Mouse (Mus musculus): ENCODE data around the gene Ankrd12. TPM values are rescaled to one million over a fixed set of nuclear protein-coding genes. Genes with fewer than 3 reads are reported as not detected.
"Not testable (repeated sequence)": the region's sequence is repeated elsewhere in the genome, so short reads cannot be mapped to it uniquely, and the experiment has no call there.

Ankrd12 gene
- total RNA-seq, 2 experiments from 2014 or later, result 31.9 to 55.8 TPM

DNA sequence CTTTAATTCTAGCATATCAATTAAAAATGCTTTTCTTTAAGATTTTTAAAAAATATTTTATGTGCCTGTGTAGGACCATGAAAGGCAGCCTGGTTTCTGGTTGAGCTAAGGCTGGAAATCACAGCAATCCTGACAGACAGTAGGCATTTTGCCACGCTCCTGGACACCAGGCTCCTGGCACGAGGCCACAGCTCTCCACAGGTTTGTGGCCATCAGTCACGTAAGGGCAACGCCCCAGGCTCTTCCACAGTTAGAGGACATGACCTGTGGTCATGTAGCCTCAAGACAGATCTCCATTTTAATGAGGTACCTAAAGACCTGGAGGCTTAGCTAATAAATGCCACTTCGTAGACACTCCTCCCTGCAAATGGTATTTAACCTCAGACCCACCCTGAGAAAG, 69.0 kb downstream of the Ankrd12 start:
- no peak for ATAC-seq (replicated peaks; ENCODE audit: low FRiP score, poor library complexity, severe bottlenecking)

DNA sequence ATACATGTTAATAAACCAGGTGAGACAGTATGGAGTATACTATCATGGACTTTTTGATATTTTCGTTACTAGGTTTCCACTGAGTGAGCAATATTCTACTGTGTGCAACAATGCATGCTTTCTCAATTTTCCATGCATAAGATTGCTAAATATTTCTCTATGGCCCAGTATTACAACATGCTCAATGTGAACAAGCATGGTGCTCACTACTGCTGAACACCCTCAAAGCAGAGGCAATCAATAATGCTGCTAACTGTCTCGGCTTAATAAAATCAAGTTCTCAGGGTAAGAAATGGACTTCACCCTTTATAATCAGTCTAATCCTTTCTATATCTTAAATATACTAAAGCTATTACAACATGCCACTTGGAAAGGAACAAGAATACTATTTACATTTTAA, 69.4 kb downstream of the Ankrd12 start:
- no peak for ATAC-seq (replicated peaks; ENCODE audit: low FRiP score, poor library complexity, severe bottlenecking)

DNA sequence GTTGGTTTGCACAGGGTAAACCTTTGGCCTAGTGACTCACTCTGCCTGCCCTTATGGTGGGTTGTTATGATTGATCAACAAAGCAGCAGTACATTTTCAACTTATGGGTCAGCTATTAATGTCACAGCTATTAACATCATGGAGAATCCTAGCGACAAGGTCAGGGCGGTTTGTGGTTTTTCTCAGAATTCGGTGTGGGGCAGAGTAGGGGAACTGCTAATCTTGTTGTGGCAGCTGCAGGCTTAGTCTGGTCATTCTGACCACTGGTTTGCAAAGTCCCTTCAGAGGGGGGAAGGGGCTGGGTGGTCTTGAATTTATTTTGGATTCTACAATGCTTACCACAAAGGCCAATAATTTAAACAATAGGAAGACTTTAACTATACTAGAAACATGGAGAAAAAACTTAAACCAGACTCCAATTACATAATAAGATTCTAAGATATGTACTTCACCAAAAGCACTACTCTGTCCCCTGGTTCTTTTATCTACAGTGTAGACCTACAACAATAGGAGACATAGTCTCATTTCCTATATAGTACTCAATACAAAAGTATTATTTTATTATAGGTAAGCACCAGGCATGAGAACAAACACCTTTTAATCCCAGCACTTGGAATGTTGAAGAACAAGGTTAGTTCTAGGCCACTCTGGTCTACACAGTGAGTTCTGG, 88.6 kb downstream of the Ankrd12 start:
- no peak for ATAC-seq (replicated peaks; ENCODE audit: low FRiP score, poor library complexity, severe bottlenecking)

DNA sequence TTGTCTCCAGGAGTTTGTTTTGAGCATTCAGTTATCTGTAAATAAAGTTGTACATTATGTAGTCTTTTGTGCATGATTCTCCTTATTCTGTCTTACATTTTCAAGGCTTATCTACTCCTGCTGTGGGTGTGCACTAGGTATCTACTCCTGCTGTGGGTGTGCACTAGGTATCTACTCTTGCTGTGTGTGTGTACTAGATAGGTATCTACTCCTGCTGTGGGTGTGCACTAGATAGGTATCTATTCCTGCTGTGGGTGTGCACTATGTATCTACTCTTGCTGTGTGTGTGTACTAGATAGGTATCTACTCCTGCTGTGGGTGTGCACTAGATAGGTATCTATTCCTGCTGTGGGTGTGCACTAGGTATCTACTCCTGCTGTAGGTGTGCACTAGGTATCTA, 100.2 kb downstream of the Ankrd12 start:
- not testable (repeated sequence) for ATAC-seq (replicated peaks; ENCODE audit: low FRiP score, poor library complexity, severe bottlenecking)

DNA sequence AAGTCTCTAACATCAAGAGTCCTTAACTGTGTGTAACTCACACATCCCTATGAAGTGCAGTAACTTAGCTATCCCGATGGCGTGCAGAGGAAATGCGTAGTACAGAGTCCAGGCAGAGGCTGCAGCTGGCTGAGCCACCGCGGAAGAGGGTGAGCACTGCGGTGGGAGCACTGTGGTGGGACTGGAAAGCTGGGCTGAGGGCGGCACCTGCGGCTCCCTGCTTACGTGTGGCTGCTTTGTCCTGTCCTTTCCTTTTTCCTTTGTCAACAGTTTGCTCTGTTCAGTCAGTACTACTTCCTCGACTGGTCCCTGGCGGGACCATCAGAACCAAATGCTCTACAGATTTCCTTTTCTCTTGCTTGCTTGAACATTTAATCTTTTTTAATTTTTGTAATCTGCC, 109.1 kb downstream of the Ankrd12 start:
- ATAC-seq (replicated peaks; ENCODE audit: low FRiP score, poor library complexity, severe bottlenecking), result no peak

DNA sequence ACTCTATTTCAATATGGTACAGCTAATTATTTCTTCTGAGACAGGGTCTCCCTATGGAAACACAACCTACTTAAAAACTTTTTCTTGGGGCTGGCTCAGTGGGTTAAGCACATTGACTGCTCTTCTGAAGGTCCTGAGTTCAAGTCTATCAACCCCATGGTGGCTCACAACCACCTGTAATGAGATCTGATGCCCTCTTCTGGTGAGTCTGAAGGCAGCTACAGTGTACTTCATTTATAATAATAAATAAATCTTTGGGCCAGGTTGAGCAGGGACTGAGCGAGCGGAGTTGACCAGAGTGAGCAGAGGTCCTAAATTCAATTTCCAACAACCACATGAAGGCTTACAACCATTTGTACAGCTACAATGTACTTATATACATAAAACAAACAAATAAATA, 114.6 kb downstream of the Ankrd12 start:
- no peak for ATAC-seq (replicated peaks; ENCODE audit: low FRiP score, poor library complexity, severe bottlenecking)

DNA sequence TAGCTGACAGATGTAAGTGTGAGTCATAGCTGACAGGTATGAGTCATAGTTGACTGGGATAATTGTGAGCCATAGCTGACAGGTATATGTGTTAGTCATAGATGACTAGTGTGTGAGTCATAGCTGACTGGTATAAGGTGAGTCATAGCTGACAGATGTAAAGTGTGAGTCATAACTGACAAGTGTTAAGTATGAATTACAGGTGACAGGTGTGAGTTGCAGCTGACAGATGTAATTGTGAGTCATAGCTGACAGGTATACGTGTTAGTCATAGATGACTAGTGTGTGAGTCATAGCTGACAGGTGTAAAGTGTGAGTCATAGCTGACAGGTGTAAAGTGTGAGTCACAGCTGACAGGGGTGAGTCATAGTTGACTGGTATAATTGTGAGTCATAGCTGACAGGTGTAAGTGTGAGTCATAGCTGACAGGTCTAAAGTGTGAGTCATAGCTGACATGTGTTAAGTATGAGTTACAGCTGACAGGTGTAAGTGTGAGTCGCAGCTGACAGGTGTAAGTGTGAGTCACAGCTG, 115.2 kb downstream of the Ankrd12 start:
- no peak for ATAC-seq (replicated peaks; ENCODE audit: low FRiP score, poor library complexity, severe bottlenecking)

DNA sequence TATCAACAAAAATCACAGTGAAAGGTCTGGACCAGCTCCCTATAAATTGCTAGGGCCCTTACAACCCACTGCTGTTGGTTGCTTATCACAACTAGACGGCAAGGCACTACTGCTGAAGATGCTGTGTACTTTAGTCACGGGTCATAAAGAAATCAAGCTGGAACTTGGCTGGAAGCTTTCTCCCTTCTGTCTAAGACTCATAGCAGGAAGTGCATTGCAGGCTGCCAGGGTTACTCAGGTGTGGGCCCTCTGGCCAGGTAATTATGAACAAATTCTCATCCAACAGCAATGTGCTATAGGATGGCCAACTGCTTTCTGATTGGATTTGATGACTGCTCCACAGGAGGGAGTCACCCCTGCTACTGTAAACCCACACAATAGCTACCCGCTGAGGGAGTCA, 117.9 kb downstream of the Ankrd12 start:
- ATAC-seq (replicated peaks; ENCODE audit: low FRiP score, poor library complexity, severe bottlenecking), result no peak

DNA sequence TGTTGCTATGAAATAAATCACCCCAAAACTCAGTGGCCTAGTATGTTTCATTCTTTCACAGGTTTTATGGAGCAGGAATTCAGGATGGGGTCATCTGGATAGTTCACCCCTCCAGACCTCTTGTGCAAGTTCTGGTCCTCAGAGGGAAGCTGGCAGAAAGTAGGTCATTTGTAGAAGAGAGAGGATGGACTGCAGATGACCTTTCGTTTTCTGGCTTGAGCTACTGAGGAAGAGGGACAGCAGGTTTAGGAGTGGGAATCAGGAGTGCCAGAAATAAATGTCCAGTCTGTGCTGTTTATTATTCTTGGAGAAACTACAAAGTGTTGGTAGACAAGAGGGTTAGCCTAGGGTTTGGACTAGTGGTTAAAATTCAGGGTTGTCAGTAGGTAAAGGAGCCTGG, 118.5 kb downstream of the Ankrd12 start:
- ATAC-seq (replicated peaks; ENCODE audit: low FRiP score, poor library complexity, severe bottlenecking), result no peak

DNA sequence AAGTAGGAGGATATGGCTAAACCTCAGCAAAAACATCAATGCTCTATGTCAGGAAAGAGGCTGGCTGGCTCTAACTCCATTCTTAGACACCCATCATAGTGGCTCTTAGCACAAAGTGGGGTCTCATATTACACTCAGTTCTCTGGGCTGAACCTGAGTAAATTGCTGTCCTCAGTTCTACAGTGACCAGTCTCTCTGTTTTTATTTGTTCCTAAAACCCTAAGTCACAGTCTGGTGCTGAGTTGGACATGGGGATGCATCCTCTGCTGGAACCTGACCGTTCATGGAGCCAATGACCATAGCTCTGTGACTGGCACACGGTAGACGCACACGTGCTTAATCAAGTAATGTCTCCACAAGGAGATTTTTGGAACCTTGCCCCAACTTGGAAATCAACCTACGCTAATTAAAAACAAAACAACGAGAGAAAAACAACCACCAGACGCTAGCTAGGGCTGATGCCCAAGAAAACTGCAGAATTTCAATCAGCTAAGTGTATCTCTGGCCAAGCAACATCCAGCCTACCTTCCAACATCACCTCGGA, 119.0 kb downstream of the Ankrd12 start:
- no peak for ATAC-seq (replicated peaks; ENCODE audit: low FRiP score, poor library complexity, severe bottlenecking)

DNA sequence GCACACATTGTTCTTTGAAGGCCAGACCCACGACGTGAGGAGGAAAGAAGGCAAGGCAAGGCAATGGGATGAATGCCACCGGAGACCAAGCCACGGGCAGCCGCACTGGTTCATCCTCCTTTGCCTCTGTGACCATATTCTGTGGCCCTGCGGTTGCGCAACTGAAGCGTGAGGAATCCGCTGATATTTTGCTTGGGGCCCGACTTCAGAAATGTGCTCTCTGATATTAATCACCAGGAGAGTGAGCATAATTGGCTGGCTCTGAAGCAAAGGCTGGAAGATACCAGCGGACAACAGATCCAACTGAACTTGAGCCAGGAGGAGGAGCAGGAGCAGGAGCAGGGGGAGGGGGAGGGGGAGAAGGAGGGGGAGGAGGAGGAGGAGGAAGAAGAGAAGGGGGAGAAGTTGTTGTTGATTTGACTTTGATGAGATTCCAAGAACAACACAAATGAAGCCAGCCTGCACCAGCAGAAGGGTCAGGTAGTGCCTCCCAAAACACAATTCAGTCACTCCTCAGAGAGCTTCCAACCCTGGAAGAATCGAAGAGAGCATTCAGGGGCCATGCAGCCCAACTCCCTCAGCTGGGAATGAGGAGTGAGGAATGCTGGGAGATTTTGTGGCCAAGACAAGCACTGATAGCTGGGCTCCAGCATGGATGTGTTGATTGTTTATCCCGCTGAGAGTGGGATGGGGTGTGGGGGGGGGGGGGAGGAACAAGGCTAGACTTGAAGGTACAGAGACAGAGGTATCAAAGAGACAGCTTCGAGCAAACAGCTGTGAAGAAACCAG, 119.7 kb downstream of the Ankrd12 start:
- ATAC-seq (replicated peaks; ENCODE audit: low FRiP score, poor library complexity, severe bottlenecking), result no peak

DNA sequence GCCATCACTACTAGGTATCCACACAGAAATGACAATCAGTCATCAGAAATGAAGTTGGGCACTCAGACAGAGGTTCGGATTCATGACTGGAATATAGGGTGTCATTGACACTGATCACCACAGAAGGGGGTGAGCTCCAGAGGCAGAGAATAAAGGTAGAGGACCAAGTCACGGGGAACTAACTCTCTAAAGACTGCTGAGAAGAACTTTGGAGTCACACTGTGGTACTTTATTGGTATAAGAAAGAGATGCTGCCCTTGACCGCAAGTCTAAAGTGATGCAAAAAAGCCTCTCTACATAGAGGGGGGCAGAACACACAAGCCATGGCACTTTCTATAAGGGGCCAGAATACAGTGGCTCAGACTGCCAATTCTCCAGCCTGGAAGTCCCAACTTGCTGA, 120.7 kb downstream of the Ankrd12 start:
- no peak for ATAC-seq (replicated peaks; ENCODE audit: low FRiP score, poor library complexity, severe bottlenecking)

DNA sequence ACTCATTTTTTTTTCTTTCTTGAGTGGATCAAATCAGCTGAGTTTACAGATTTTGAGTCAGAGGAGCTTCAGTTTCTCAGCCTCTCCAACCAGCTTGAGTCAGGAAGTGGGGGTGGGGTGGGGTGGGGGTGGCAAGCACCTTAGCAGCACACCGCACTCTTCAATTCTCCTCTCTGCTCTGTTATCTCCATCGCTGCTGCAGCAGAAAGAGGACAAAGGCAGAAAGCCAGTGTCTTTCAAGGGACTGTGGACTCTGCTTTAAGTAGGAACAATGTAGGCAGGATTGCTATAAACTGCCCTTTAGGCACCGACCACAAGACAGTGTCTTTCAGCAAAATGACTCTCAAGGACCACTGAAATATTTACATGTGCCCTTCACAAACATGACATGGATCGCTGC, 122.9 kb downstream of the Ankrd12 start:
- no peak for ATAC-seq (replicated peaks; ENCODE audit: low FRiP score, poor library complexity, severe bottlenecking)

DNA sequence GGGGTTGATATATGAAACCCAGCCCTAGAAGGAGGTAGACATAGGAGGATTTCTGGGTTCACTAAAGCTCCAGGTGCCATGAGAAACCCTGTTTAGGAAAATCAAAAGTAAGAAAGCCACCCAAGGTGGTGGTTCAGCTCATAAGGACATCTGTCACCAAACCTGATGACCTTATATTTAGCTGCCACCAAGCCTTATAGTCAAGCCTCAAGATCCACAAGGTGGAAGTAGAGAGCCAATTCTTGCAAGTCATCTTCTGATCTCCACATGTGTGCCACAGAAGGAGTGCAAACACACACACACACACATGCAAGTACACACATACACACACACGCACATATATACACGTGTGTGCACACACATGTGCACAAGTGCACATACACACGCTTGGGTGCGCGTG, 124.8 kb downstream of the Ankrd12 start:
- no peak for ATAC-seq (replicated peaks; ENCODE audit: low FRiP score, poor library complexity, severe bottlenecking)

DNA sequence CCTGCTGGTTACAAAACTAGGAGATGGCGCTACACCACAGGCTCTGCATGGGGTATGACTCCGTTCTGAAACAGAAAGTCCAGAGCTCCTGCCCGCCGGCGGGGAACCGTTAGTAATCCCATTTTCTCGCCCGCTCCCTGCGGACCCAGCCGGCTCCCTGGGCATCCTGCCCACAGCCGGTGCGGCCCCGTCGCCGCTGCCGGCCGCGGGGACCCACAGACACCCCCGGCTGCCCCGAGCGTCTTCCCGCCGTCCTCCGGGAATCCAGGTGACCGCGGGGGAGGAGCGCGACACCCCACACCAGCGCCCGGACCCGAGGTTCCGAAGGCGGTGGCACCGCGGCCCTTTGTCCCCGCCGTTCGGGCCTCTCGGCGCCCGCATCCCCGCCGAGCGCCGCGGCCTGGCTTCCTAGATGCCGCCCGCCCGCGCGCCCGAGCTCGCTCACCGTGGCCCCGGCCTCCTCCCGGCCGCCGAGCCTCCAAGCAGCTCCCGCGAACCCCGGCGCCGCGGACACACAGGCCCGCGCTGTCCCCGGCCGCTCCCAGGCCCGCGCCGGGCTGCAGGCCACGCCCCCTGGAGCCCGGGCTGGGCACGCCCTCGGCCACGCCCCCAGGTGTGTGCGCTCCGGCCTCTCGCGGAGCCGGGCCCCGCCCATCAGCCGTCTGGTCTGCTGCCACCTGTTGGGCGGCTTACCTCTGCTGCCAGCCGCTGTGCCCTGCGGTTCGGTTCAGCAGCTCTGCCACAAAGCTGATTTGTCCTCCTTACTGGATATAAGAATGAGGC, 126.1 kb downstream of the Ankrd12 start, which contains the start of gene Twsg1:
TSS of gene Twsg1 (minus strand) at position 605 of the 783 bp plus-strand sequence.
- peak; percentile 93 for ATAC-seq (replicated peaks; ENCODE audit: low FRiP score, poor library complexity, severe bottlenecking)

DNA sequence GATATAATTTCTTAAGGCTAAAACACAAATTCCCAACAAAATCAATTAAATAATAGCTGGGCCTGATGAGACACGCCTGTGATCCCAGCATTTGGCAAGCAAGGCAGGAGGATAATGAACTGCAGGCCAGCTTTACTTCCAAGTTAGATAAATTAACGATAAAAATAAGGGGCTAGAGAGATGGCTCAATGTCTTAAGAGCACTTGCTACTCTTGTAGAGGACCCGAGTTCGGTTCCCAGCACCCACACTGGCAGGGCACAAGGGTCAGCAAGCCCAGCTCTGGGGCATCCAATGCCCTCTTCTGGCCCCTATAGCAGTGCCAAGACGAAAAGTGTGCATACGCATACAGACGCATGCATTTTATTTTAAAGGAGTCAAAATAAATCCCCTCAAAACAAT, 126.7 kb downstream of the Ankrd12 start:
- no peak for ATAC-seq (replicated peaks; ENCODE audit: low FRiP score, poor library complexity, severe bottlenecking)

DNA sequence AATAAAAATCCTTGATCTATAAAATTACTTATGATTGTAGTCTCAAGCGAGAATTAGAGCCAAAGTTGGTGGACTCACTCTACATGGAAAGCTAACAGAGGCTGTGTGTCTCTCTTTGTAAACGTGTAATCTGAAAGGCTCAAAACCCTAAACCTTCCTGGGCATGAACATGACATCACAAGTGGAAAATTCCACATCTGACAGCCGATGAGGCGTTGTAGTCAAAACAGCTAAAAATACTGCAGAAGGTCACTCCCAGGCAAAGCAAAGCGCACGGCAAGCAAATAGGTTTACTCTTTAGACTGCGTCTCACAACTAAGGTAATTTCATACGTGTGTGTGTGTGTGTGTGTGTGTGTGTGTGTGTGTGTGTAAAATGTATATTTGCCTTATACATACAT, 129.6 kb downstream of the Ankrd12 start:
- no peak for ATAC-seq (replicated peaks; ENCODE audit: low FRiP score, poor library complexity, severe bottlenecking)

DNA sequence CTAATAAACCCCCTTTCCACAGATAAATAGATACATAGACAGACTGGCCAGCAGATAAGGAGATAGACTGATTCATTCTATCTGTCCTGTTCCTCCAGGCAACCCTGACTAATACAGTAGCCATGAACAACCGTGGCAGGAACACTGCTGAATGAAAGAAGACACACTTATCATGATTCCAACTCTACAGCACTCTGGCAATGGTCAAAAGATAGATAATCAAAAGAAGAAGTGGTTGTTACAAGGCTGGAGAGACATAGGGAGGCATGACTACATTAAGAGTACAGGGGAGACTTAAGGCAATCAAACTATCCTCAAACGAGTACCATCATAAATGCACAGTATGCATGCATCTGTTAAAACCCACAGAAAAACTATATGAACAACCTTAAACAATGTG, 131.5 kb downstream of the Ankrd12 start:
- no peak for ATAC-seq (replicated peaks; ENCODE audit: low FRiP score, poor library complexity, severe bottlenecking)

DNA sequence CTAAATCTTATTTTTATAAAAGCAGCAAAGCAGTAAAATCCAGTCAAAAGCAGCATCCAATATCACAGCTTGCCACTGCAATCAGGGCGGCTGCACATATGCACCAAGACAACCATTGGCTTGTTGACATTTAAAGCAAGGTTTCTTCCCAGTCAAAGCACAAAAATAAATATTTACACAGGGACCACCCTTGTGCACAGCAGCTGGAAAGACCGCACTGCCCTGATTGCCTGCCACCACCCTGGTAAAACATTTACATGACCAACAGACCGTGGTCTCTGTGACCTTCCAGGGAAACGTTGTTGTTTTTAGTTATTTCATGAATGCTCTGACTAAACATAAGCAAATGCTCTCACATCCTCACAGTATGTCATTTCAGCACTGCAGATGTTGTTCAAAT, 134.5 kb downstream of the Ankrd12 start:
- no peak for ATAC-seq (replicated peaks; ENCODE audit: low FRiP score, poor library complexity, severe bottlenecking)

DNA sequence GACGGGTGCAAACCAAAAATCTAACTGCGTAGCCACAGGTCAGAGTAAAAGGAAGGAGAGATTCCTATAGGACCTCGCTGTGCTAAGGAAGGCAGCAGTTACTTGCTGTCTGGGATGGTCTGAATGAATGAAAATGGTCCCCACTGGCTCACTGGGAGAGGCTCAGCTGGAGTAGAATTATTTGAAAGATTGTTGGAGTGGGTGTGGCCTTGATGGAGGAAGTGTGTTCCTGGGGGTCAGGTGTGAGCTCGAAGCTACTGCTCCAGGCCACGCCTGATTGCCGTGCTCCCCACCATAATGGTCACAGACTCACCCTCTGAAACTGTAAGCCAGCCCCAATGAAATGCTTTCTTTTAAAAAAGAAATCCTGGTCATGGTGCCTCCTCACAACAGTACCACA, 135.6 kb downstream of the Ankrd12 start:
- no peak for ATAC-seq (replicated peaks; ENCODE audit: low FRiP score, poor library complexity, severe bottlenecking)
